Mouse (Mus musculus): ENCODE measurements at regions not wholly inside any gene's neighbourhood (a gene's known extent, or its start where the extent isn't known, plus 50 kb on each side); places are given as distances from the start of the nearest gene placed in this dataset.
A peak's percentile ranks its signal among the peaks of the same experiment; 100 is the strongest.

- H3K4me1 ChIP-seq (ENCODE audit: control insufficient read depth, insufficient read depth, low read length), result no peaks in the 10 kb centered on the region
- H3K9me3 ChIP-seq (ENCODE audit: control insufficient read depth, low read depth, low read length), result no peaks in the 10 kb centered on the region
- 0 out of 2 replicates have a peak, but pooled peaks have one; percentile 49 for ATAC-seq (ENCODE audit: insufficient number of reproducible peaks, insufficient read depth, low FRiP score, low read depth)
- no peak overlapping the region for H3K27ac ChIP-seq (ENCODE audit: low read length)
- H3K27me3 ChIP-seq (ENCODE audit: control insufficient read depth, insufficient read depth, low read length), result no peaks in the 10 kb centered on the region
- no peaks in the 10 kb centered on the region for H3K36me3 ChIP-seq (ENCODE audit: control insufficient read depth, insufficient read depth, low read length)
- no peak overlapping the region for H3K4me2 ChIP-seq (replicated peaks; ENCODE audit: low read depth, low read length)
- H3K9ac ChIP-seq (replicated peaks; ENCODE audit: low read depth, low read length), result no peak overlapping the region
- WGBS, result 76% methylated on average over 10 of the region's 10 CpGs
- no peak overlapping the region for H3K4me3 ChIP-seq (ENCODE audit: low read depth, low read length)
Measured at GRCm38 (mm10) chr5:9047150-9047790, 50.1 kb upstream of the Crot start.
